1 mouse cellular context compared by ENCODE assay signal in the genomic region with DNA sequence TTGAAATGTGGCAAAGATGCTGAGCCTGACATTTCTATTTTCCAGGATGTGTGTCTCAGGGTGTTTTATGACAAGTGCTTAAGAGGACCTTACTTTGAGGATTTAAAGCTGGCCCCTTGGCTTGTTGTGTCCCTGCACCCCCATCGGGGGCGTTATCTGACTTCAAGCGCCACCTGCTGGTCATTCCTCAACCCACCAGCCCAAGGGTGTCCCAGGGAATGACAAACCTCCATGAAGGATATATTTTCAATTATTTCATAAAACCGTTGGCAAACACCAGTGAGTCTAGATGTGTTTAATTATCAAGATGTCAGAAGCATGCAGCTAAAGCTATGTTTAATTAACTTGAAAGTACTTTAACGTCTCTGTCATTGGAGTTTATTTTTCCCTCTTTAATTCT.
A peak's percentile ranks its signal among the peaks of the same experiment; 100 is the strongest.
TF ChIP-seq lines count a peak whose summit lies in the region.

No protein-coding gene starts in this region.

TF ChIP-seq in CH12.LX, 34 proteins besides CTCF, POLR2A, EP300 and RAD21 (continued from another document):
- TF ChIP-seq CHD2 (IDR thresholded peaks at IDR 0.05; ENCODE audit: low read length) (peak; percentile 45), TCF12 (IDR thresholded peaks at IDR 0.05; ENCODE audit: low read depth, low read length) (0 out of 2 replicates have a peak, but pooled peaks have one; percentile 34), MXI1 (IDR thresholded peaks at IDR 0.05; ENCODE audit: low read depth, low read length) (no peak), ZNF384 (IDR thresholded peaks at IDR 0.05; ENCODE audit: low read depth, low read length) (peak; percentile 27; the same call in 1 of the 2 replicates)
